Mouse (Mus musculus) CH12F3 (cell line): ENCODE results near the gene Cntnap5a.

Source experiments
- in situ Hi-C: fragments of 300-500 bp; cut with MboI; formaldehyde crosslinking; loops from 2 replicates; pipeline ENCODE4 v1.14.3; 2020; ENCODE audit warnings: low sequenced_read_pairs

The Cntnap5a gene

GRCm38 (mm10) chr1:116353669-116354068 is 669.1 kb downstream of the Cntnap5a start:
- in situ Hi-C loops, result no loop called here

GRCm38 (mm10) chr1:116365606-116366005 is 681.0 kb downstream of the Cntnap5a start:
- in situ Hi-C loops, result no loop called here

GRCm38 (mm10) chr1:116366171-116366570 is 681.6 kb downstream of the Cntnap5a start:
- in situ Hi-C loops, result no loop called here

DNA sequence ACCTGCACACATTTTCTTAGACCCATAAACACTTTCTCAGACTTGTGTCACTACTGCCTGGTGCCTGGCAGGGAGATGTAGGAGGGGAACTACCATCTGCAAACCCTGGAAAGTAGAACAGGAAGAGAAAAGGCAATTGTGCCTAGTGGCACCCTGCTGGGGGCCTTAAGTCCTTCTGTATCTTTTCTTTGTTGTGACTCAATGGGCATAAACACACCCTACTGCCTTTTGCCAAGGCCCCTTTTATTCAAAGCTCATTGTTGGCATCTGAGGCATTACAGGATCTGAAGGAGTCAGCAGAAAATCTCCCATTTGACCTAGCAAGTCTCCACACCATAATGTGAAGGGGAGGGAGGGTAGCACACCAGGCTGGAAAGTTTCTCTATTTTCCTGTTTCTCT is 682.2 kb downstream of the Cntnap5a start:
- in situ Hi-C loops, result no loop called here

DNA sequence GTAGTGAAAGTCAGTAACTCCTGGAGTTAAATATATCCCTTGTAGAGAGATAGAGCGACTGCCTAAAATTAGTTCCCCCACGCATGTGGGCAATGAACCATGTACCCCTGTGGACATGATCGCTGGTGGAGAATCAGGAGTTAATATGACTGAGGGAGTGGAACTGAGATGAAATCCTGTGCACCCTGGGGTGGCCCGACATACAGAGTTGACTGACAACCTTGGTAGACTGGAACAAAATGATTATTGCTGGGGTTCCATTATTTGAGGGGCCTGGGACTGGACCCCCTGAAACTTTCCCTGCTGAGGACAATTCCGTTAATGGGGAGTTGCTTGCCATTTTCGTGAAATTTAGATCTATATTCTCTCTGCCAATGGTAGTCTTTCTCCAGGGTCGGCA is 683.0 kb downstream of the Cntnap5a start:
- in situ Hi-C loops, result no loop called here

- in situ Hi-C loops, result no loop called here
Measured at GRCm38 (mm10) chr1:116370817-116371216, 686.3 kb downstream of the Cntnap5a start.

DNA sequence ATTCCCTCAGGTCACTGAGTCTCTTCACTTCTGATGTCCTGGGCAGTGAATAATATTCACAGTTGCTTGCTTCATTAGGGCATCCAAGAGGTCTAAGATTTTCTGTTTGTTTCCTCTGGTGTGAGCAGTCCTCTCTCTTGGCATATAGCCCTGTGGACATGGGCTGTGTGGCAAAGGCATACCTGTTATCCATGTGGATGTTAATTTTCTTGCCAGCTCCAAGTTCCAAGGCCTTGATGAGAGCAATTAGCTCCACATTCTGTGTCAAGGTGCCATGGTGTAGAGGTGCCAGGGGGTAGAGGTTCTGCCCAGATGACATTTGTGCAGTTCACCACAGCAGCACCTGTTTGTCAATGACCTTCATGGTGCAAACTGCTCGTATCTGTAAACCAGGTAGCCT is 689.0 kb downstream of the Cntnap5a start:
- in situ Hi-C loops, result no loop called here

- in situ Hi-C loops, result no loop called here
Measured at GRCm38 (mm10) chr1:116392390-116392789, 707.8 kb downstream of the Cntnap5a start.

- in situ Hi-C loops, result no loop called here
Measured at GRCm38 (mm10) chr1:116401996-116402656, 717.6 kb downstream of the Cntnap5a start.

DNA sequence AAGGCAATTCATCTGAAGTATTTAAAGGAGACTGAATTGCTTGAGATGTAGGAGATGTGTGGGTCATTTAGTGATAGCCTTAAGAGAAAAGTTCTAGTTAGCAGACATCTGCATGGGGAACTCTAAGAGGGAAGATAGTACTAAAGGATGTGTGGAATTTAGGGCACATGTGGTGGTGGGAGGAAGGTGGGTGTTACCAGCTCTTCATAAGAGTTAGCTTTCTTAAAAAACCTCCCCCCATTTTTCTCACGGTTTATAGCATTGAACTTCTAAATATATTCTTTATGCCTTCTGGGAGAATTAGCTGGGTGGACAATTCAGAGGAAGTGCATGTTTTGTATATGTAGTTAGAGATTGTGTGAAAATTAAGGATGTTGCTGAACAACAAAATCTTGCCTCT is 725.3 kb downstream of the Cntnap5a start:
- in situ Hi-C loops, result no loop called here

- in situ Hi-C loops, result no loop called here
Measured at GRCm38 (mm10) chr1:116428396-116428795, 743.8 kb downstream of the Cntnap5a start.

DNA sequence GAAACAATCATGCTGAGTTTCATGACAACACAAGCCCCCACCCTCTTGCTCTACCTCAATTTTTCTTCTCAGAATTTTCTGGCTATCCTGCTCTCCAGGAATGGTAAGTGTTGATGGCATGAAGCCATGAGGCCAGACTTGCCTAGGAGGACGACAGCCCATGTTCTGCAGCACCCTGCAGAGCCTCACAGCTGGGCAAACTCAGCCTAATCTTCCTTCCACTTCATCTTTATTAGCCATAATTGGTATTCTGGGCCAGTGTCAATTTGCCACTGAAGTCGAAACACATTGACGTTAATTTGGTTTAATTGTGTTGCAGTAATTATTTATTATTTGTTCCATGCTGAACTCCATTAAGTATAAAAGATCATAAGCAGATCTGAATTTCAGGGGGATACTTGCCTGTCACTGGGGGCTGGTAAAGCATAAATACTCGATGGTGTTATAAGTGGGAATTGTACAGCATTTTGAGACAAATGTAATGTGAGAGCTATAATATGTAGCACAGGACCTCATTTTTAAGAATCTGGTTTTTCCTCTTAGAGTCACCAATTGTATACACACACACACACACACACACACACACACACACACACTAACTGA is 770.7 kb downstream of the Cntnap5a start:
- in situ Hi-C loops, result no loop called here

DNA sequence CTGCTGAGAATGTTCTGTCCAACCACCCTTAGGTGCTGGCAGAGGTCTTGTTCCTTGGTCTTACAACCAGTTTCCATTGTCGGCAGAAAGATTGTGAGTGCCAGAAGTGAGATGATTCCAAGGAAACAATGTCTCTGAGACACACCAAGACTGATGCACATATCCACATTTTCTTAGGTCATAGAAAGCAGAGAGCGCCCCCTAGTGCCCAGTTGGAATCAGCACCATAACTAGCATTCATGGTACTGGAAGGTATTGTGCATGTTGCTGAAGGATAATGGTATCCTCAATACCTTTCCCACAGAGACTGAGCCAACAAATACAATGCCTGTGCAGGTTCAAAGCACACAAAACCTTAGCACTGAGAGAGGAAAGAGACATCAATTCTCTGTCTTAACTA is 793.1 kb downstream of the Cntnap5a start:
- in situ Hi-C loops, result no loop called here

DNA sequence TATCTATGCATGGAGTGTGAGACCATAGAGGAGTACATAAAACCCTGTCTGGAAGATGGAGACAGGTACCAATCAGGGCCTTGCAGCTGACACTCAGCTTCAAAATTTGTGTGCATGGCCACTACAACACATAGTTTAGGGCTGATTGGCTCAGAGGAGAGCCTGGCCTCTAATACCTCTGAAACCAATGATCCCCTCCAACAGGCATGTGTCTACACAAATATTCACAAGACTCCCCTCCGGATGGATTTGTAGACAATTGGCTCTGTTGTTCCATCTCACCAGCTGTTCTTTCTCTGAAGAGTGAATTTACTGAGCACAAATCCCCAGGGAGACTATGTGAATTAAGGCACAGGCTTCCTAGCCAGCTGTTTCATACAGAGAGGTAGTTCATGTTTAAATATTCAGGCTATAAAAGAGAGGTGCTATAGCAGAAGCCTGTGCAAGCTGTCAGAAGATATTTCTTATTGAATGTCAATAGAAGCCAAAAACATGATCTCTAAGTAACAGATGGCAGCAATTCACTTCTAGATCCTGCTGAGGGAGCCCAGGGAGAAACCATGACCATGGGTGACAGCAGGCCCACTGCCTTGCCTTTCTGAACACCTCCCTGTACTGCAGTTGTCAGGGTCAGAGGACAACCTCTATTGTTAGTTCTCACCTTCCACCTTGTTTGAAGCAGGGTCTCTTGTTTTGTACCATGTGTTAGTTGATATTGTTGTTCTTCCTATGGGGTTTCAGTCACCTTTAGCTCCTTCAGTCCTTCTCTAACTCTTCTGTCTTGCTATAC is 804.4 kb downstream of the Cntnap5a start:
- in situ Hi-C loops, result no loop called here

DNA sequence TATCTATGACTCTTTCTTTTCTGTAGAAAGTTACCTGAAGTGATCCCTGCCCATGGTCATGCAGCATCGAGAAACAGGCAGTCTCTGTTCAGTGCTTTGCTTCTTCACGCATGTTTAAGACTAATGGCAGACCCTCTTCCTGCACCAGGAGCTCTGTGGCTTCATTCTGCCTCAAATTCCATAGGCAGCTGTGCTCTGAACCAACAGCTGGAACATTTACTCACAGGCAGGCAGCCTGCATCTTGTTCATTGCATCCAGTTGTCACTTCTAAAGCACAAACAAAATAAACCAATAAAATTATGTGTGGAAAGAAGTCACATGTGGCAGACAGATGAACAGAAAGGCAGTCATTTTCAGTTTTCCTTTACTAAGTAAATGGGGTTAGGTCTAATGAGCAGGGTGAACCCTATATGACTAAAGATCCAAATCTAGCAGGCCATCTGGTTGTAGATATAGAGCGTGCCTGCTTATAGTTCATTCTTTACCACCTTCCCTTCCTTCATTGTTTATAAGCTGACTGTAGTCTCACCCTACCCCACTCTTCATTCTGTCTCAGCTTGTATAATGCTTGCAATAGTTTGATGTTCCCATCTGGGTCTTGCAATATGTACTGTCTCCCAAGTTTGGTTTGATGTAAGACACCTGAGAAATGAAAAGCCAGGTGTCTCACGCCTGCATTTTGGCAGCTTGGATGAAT is 893.6 kb downstream of the Cntnap5a start:
- in situ Hi-C loops, result no loop called here

- in situ Hi-C loops, result no loop called here
Measured at GRCm38 (mm10) chr1:116616272-116616671, 931.7 kb downstream of the Cntnap5a start.
